Mouse (Mus musculus): ENCODE results near the gene Zfp1.

The Zfp1 gene

GRCm38 (mm10) chr8:111678111-111678510 lies 34.9 kb downstream of the Zfp1 start:
- DNase-seq = peak; percentile 67 to 71

GRCm38 (mm10) chr8:111678848-111679247 lies 35.6 kb downstream of the Zfp1 start:
- no peak for DNase-seq

GRCm38 (mm10) chr8:111680423-111681028 lies 37.3 kb downstream of the Zfp1 start:
- DNase-seq = no peak

GRCm38 (mm10) chr8:111681153-111681552 lies 38.0 kb downstream of the Zfp1 start:
- no peak for DNase-seq

GRCm38 (mm10) chr8:111682521-111682920 lies 39.3 kb downstream of the Zfp1 start:
- no peak for DNase-seq

GRCm38 (mm10) chr8:111686881-111687280 lies 43.7 kb downstream of the Zfp1 start:
- DNase-seq = no peak

- DNase-seq = no peak
Measured at GRCm38 (mm10) chr8:111690960-111691445, 47.8 kb downstream of the Zfp1 start, which contains the start of gene Ctrb1. Gene Ctrb1 (minus strand): TSS chr8:111691010.

GRCm38 (mm10) chr8:111693261-111693741 lies 50.1 kb downstream of the Zfp1 start:
- no peak for DNase-seq

- DNase-seq = no peak
Measured at GRCm38 (mm10) chr8:111695441-111695840, 52.2 kb downstream of the Zfp1 start.

GRCm38 (mm10) chr8:111697655-111698054 lies 54.5 kb downstream of the Zfp1 start:
- DNase-seq = no peak

GRCm38 (mm10) chr8:111699035-111699434 lies 55.8 kb downstream of the Zfp1 start:
- DNase-seq = no peak

GRCm38 (mm10) chr8:111700201-111700600 lies 57.0 kb downstream of the Zfp1 start:
- no peak for DNase-seq

- DNase-seq = no peak
Measured at GRCm38 (mm10) chr8:111700740-111701139, 57.5 kb downstream of the Zfp1 start.

GRCm38 (mm10) chr8:111701380-111701779 lies 58.2 kb downstream of the Zfp1 start:
- DNase-seq = no peak

GRCm38 (mm10) chr8:111704585-111704984 lies 61.4 kb downstream of the Zfp1 start:
- no peak for DNase-seq

- no peak for DNase-seq
Measured at GRCm38 (mm10) chr8:111705222-111705621, 62.0 kb downstream of the Zfp1 start.

GRCm38 (mm10) chr8:111705699-111706098 lies 62.5 kb downstream of the Zfp1 start:
- DNase-seq = no peak

GRCm38 (mm10) chr8:111708265-111708664 lies 65.1 kb downstream of the Zfp1 start:
- peak; percentile 87 to 95 for DNase-seq

GRCm38 (mm10) chr8:111709223-111709622 lies 66.0 kb downstream of the Zfp1 start:
- peak; percentile 83 to 93 for DNase-seq

GRCm38 (mm10) chr8:111710777-111711485 lies 67.7 kb downstream of the Zfp1 start:
- DNase-seq = no peak

- no peak for DNase-seq
Measured at GRCm38 (mm10) chr8:111712135-111712534, 68.9 kb downstream of the Zfp1 start.

- peak; percentile 72 to 81 for DNase-seq
Measured at GRCm38 (mm10) chr8:111712588-111712987, 69.4 kb downstream of the Zfp1 start.

GRCm38 (mm10) chr8:111713291-111713690 lies 70.1 kb downstream of the Zfp1 start:
- no peak for DNase-seq

GRCm38 (mm10) chr8:111713817-111714216 lies 70.6 kb downstream of the Zfp1 start:
- no peak for DNase-seq

All from kidney, adult 8-10 months (tissue).